Mouse (Mus musculus) heart, embryonic 12.5 days (tissue): Measurements from ENCODE around the gene Ddx58. TPM values are rescaled to one million over a fixed set of nuclear protein-coding genes. Genes with fewer than 3 reads are reported as not detected.

Experiments used
- ATAC-seq: fragments of 200-750 bp; cut with Nextera tagmentation; 2 replicates; pipeline ENCODE4 v1.8.0; 2017; ENCODE audit warnings: moderate TSS enrichment, moderate library complexity; ENCODE audit not compliant: insufficient number of reproducible peaks, low FRiP score
- H3K27ac ChIP-seq: fragments of 300-500 bp; sonication (generic); 2 replicates; pipeline ENCODE4 v1.5.1; 2016; ENCODE audit warnings: mild to moderate bottlenecking, moderate library complexity; ENCODE audit not compliant: poor library complexity, severe bottlenecking
- H3K27me3 ChIP-seq: fragments of 300-500 bp; sonication (generic); replicated peaks from 2 replicates; pipeline ENCODE4 v1.6.1; 2016; ENCODE audit warnings: mild to moderate bottlenecking, moderate library complexity
- H3K36me3 ChIP-seq: fragments of 300-500 bp; sonication (generic); 2 replicates; pipeline ENCODE4 v1.6.1; 2016; ENCODE audit warnings: mild to moderate bottlenecking, moderate library complexity
- H3K4me1 ChIP-seq: fragments of 300-500 bp; sonication (generic); replicated peaks from 2 replicates; pipeline ENCODE4 v1.6.1; 2016; ENCODE audit warnings: mild to moderate bottlenecking
- H3K4me2 ChIP-seq: fragments of 300-500 bp; sonication (generic); 2 replicates; pipeline ENCODE4 v1.6.1; 2016; ENCODE audit warnings: mild to moderate bottlenecking, moderate library complexity
- H3K4me3 ChIP-seq: fragments of 300-500 bp; sonication (generic); 2 replicates; pipeline ENCODE4 v1.5.1; 2016; ENCODE audit warnings: mild to moderate bottlenecking
- H3K9ac ChIP-seq: fragments of 300-500 bp; sonication (generic); 2 replicates; pipeline ENCODE4 v1.6.1; 2016; ENCODE audit warnings: mild to moderate bottlenecking, moderate library complexity
- H3K9me3 ChIP-seq: fragments of 300-500 bp; sonication (generic); replicated peaks from 2 replicates; pipeline ENCODE4 v1.6.1; 2016; ENCODE audit warnings: mild to moderate bottlenecking, moderate library complexity
- WGBS: fragments of 180-500 bp; shearing (Covaris S2); methylation state at CpG from one replicate; pipeline ENCODE4 v1.1.7; 2016; 5-methylcytosine and 5-hydroxymethylcytosine counted together
- polyA plus RNA-seq: library from polyadenylated mRNA; unstranded; fragments of >200 nt; fragmentation: Nextera tagmentation; extraction: Ambion mirVana; gene quantifications from 2 replicates; pipeline ENCODE4 v1.2.1, GENCODE M21; 2016

The Ddx58 gene
- polyA plus RNA-seq, 1 experiment from 2014 or later, result 8.1 TPM

DNA sequence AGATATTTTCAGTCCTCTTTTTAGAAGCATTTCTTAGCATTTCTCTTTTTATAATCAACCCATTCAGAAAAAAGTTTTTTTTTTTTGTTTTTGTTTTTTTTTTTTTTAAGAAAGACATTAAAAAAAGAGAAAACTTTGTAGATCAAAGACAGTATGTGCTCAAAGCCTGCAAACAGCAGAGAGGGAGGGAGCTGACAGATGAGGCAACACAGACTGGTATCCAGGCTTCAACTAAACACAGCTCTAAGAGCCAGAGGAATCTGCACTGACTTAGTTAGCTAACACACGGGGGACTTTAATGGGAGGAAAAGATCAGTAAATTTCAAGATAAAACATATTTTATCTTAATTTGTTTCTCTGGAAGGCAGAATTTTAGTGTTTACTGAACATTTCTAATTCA lies 24.7 kb upstream of the Ddx58 start:
- H3K9me3 ChIP-seq, result no peaks in the 10 kb centered on the region
- no peak overlapping the region for H3K9ac ChIP-seq
- no peak overlapping the region for H3K4me2 ChIP-seq
- H3K27ac ChIP-seq, result no peak overlapping the region
- ATAC-seq, result no peak
- H3K36me3 ChIP-seq, result peaks cover 58% of the 10 kb centered on the region
- no peaks in the 10 kb centered on the region for H3K27me3 ChIP-seq
- peaks cover 30% of the 10 kb centered on the region for H3K4me1 ChIP-seq
- no peak overlapping the region for H3K4me3 ChIP-seq
- 40% methylated on average over 1 of the region's 1 CpGs for WGBS

DNA sequence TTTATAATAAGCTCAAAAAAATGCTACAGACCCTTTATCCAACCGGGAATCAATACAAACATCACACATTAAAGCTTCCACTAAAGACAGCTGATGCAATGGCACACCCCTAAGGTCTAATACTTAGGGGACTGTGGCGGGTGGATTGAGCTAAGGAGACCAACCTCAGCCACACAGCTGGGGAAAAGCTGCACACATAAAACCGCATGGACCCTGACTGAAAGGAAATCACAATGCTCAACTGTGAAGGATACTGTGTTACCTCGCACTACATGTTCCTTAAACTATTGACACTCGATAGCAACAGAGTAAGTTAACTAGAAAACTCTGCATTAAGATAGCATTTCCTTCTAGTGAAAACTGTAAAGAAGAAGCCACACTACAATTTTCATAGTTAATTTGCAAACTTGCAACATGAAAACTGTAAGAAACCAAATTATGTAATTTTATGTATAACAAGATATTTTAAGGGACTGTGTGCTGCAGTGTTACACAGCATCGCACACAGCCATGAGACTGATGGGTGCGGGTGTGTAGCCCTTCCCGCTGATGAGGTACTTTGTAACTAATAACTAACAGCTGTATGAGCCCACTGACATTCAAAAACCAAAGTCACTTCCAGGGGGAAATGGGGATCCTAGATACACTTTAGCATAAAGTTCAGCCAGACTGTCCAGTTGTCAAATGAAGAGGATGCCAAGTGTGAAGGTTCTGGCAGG lies 14.9 kb upstream of the Ddx58 start:
- ATAC-seq, result no peak
- H3K9ac ChIP-seq, result no peak overlapping the region
- H3K27ac ChIP-seq, result no peak overlapping the region
- no peaks in the 10 kb centered on the region for H3K4me1 ChIP-seq
- WGBS, result 86% methylated on average over 8 of the region's 8 CpGs
- H3K36me3 ChIP-seq, result peaks cover 14% of the 10 kb centered on the region
- no peaks in the 10 kb centered on the region for H3K27me3 ChIP-seq
- no peak overlapping the region for H3K4me2 ChIP-seq
- H3K4me3 ChIP-seq, result no peak overlapping the region
- no peaks in the 10 kb centered on the region for H3K9me3 ChIP-seq

DNA sequence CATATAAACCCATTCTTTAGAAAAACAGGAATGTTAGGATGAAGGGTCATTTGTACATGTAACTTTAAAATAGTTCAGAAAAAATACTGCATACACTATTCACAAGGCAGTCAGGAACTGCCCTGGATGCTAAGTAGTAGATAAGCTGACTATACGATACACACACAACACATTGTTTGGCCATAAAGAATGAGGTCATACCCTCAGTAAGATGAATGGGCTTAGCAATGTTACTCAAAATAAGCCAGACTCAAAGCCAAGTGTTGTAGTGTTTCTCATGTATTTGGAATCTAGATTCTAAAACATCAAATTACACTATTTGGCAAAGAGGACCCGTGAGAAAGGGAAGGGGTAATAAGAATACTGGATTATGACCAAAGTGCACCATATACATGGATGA lies 14.1 kb upstream of the Ddx58 start:
- Histone ChIP-seq H3K27me3 (no peaks in the 10 kb centered on the region), H3K27ac (no peak overlapping the region), H3K9me3 (no peaks in the 10 kb centered on the region), H3K4me1 (no peaks in the 10 kb centered on the region), H3K4me2 (no peak overlapping the region), H3K9ac (no peak overlapping the region), H3K4me3 (no peak overlapping the region), H3K36me3 (peaks cover 9% of the 10 kb centered on the region; the same call in 1 of the 2 replicates)
- no peak for ATAC-seq
- 58% methylated on average over 2 of the region's 2 CpGs for WGBS

DNA sequence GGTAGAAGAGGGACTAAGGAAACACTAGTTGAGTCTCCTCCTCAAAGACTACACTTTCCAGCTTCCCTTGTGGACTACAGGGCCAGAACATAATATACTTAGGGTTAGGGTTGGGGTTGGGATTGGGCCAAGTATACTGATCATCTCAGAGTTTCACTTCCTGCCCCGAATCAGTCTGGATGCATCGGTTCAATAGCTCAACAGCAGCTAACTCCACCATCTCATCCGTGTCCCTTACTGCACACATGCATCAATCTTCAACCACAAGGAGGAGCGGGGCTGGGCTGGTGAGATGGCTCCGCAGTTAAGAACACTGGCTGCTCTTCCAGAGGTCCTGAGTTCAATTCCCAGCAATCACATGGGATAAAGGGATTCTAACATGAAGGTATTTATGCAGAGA lies 11.4 kb upstream of the Ddx58 start:
- Histone ChIP-seq H3K4me3 (no peak overlapping the region), H3K4me1 (no peaks in the 10 kb centered on the region), H3K9ac (no peak overlapping the region), H3K9me3 (no peaks in the 10 kb centered on the region), H3K4me2 (no peak overlapping the region), H3K27me3 (no peaks in the 10 kb centered on the region), H3K36me3 (no peaks in the 10 kb centered on the region), H3K27ac (no peak overlapping the region)
- ATAC-seq, result no peak
- WGBS, result 95% methylated on average over 5 of the region's 5 CpGs

DNA sequence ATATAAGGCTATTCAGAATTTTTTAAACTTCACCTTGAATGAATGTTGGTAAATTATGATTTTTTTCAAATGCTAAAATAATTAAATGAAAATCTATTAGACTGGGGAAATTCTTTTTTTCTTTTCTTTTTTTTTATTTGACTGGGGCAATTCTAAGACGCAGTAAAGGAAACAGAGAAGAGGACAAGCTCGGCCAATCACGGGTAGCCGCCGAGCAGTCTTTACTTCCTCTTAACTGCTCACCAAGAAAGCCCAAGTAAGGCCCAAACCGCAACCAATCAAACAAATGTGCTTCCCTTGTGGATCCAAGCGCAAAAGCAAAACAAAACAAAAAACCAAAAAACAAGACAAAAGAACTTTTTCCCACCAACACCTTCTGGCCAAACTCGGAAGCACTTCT lies 4.4 kb upstream of the Ddx58 start:
- WGBS, result 80% methylated on average over 8 of the region's 8 CpGs
- H3K27me3 ChIP-seq, result no peaks in the 10 kb centered on the region
- H3K4me3 ChIP-seq, result no peak overlapping the region

DNA sequence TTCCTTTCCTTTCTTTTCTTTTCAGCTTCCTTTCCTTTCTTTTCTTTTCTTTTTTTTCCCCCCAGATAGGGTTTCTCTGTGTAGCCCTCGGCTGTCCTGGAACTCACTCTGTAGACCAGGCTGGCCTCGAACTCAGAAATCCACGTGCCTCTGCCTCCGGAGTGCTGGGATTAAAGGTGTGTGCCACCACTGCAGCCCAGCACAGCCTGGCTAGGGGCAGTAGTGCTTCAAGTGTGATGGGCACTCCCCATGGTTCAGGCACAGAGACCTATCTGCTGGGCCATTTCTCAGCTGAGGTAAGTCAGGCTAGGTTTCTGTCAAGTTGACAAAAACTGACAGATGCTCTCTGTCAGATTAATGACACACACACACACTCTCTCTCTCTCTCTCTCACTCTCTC lies 3.4 kb upstream of the Ddx58 start:
- no peak overlapping the region for H3K9ac ChIP-seq
- no peak for ATAC-seq
- H3K27ac ChIP-seq, result no peak overlapping the region
- no peaks in the 10 kb centered on the region for H3K9me3 ChIP-seq
- 82% methylated on average over 4 of the region's 4 CpGs for WGBS
- no peak overlapping the region for H3K4me2 ChIP-seq
- H3K27me3 ChIP-seq, result no peaks in the 10 kb centered on the region
- peaks cover 10% of the 10 kb centered on the region; the same call in 1 of the 2 replicates for H3K4me1 ChIP-seq
- no peaks in the 10 kb centered on the region for H3K36me3 ChIP-seq
- no peak overlapping the region for H3K4me3 ChIP-seq

More for the DNA sequence above, 4.4 kb upstream of the Ddx58 start:
- Histone ChIP-seq H3K36me3 (no peaks in the 10 kb centered on the region), H3K9ac (no peak overlapping the region), H3K9me3 (no peaks in the 10 kb centered on the region), H3K4me1 (0 out of 2 replicates have a peak, but pooled peaks cover 5% of the 10 kb centered on the region), H3K4me2 (no peak overlapping the region), H3K27ac (no peak overlapping the region)
- ATAC-seq, result no peak

DNA sequence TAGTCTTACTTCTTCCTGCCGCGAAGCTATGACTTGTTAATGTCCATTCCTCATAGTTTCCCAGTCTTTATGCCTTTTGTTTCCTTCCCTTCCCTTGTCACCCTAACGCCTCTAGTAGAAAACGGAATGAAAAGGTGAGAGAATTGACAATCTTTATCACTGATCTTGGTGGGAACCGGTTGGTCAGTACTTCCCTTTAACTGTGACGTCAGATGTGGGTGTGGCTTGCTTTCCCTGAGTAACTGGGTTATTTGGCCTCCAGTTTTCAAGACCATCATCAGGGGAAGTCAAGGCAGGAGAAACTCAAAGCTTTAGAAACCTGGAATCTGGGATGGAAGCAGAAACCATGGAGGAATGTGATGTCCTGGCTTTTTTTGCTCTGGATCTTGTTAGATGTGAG lies 2.3 kb upstream of the Ddx58 start:
- ATAC-seq, result no peak
- no peak overlapping the region for H3K9ac ChIP-seq
- no peaks in the 10 kb centered on the region for H3K9me3 ChIP-seq
- no peak overlapping the region for H3K27ac ChIP-seq
- H3K27me3 ChIP-seq, result no peaks in the 10 kb centered on the region
- WGBS, result 51% methylated on average over 6 of the region's 6 CpGs
- H3K4me3 ChIP-seq, result no peak overlapping the region
- no peaks in the 10 kb centered on the region for H3K36me3 ChIP-seq
- H3K4me1 ChIP-seq, result peaks cover 10% of the 10 kb centered on the region; the same call in 1 of the 2 replicates
- H3K4me2 ChIP-seq, result no peak overlapping the region

DNA sequence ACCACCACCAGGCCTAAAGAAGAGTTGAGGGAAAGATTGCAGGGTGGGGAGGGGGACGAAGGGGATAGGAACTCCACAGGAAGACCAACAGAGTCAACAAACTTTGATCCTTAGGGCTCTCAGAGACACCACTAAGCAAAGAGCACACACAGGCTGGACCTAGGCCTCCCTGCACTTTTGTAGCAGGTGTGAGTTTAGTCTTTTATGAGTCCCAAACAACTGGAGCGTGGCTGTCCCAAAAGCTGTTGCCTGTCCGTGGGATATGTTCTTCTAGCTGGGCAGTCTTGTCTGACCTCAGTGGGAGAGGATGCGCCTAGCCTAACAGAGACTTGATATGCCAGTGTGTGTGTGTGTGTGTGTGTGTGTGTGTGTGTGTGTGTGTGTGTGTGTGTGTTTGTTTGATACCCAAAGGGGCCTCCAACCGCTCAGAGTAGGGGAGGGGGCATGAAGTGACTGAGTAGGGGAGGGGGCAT lies 680 bp upstream of the Ddx58 start:
- H3K9me3 ChIP-seq, result no peaks in the 10 kb centered on the region
- no peaks in the 10 kb centered on the region for H3K36me3 ChIP-seq
- no peaks in the 10 kb centered on the region for H3K27me3 ChIP-seq
- peak overlapping the region; percentile 60 for H3K9ac ChIP-seq
- WGBS, result 46% methylated on average over 5 of the region's 5 CpGs
- 0 out of 2 replicates have a peak, but pooled peaks have one; percentile 30 for ATAC-seq
- H3K4me3 ChIP-seq, result peak overlapping the region; percentile 58
- H3K4me2 ChIP-seq, result peak overlapping the region; percentile 91
- H3K27ac ChIP-seq, result no peak overlapping the region
- peaks cover 10% of the 10 kb centered on the region; the same call in 1 of the 2 replicates for H3K4me1 ChIP-seq

DNA sequence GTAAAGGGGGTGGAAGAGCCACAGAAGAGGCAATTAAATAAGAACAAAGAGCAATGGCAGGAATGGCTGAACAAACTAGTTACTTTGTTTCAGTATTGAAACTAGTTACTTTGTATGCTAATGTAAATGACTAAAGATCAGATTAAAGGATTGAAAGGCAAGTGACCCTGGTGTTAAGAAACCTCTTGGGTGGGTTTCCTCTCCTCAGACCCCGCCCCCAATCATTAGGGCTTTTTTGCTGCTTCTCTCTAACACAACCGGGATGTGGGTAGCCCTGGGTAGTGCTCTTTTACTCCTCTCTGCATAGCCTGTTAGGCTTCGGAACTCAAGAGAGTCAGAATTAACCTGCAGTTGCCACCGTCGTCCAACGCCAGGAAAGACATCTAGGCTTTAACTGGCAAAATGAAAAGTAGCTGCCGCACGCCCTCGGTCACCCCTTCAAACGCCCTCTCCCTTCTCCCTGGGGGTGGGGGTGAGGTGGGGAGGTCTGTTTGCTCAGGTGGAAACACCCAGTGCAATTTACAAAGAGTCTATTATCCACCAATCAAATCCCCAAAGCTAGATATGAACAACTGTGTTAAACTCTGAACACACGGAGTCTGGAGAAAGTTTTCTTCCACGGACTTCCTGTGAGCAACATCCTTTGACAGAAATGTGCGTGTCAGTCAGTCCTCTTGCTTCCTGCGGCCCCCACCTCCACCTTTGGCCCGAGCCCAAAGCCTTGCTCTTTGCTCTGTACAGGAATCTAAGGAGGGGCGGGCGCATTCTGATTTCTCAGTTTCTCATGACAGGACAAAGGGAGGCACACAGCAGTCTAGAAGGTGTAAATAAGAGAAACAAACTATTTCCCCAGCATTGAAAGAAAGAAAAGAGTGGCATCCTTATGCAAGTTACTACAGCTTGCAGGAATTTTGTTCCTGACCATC lies 882 bp downstream of the Ddx58 start:
- Histone ChIP-seq H3K27me3 (no peaks in the 10 kb centered on the region), H3K4me3 (peak overlapping the region; percentile 58), H3K27ac (peak overlapping the region; percentile 39; the same call in 1 of the 2 replicates), H3K4me2 (peak overlapping the region; percentile 91), H3K4me1 (peaks cover 10% of the 10 kb centered on the region; the same call in 1 of the 2 replicates), H3K9me3 (no peaks in the 10 kb centered on the region), H3K9ac (peak overlapping the region; percentile 68), H3K36me3 (peaks cover 9% of the 10 kb centered on the region; the same call in 1 of the 2 replicates)
- peak; percentile 78; the same call in 1 of the 2 replicates for ATAC-seq
- 3% methylated on average over 17 of the region's 17 CpGs for WGBS

DNA sequence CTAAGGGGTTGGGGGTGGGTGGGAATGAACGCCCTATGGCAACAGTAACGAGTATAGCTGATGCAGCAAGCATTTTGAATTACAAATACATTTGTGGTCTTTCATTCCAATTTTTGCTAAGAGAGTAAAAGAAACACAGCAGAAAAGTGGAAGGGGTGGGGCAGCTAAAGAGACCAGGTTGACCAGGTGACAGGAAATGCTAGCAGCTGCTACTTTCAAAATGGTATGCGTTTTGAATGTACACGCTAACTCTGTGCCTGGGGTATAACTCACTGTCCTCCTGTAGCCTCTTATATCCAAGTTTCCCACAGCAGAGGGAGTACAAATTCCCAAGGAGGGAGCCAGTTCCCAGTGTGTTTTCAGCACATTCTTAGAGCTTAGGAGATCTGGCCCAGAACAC lies 2.8 kb downstream of the Ddx58 start:
- Histone ChIP-seq H3K9ac (no peak overlapping the region), H3K4me2 (no peak overlapping the region), H3K36me3 (peaks cover 11% of the 10 kb centered on the region; the same call in 1 of the 2 replicates), H3K27ac (no peak overlapping the region), H3K4me1 (peaks cover 10% of the 10 kb centered on the region; the same call in 1 of the 2 replicates), H3K9me3 (no peaks in the 10 kb centered on the region), H3K4me3 (no peak overlapping the region), H3K27me3 (no peaks in the 10 kb centered on the region)
- WGBS, result 84% methylated on average over 4 of the region's 4 CpGs
- no peak for ATAC-seq

DNA sequence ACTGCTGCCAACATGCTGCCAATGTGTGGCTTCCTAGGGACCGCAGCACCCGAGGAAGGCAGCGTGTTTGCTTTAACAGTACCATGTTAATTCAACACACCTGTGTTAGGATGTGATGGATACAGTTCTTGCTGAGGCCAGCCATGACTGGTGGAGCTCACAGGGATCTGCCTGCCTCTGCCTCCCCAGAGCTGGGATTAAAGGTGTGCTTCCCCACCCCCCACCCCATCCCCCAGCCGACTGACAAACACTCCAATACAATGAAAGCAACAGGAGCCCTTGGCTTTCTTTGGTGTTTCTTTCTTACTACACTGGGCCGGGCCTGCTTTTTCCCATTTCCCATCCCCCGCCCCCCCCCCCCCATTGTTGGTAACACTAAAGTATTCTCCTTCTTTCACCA lies 5.4 kb downstream of the Ddx58 start:
- H3K4me1 ChIP-seq, result peaks cover 6% of the 10 kb centered on the region; the same call in 1 of the 2 replicates

More for the DNA sequence above, 5.4 kb downstream of the Ddx58 start:
- no peak overlapping the region for H3K27ac ChIP-seq
- H3K9ac ChIP-seq, result no peak overlapping the region
- WGBS, result 86% methylated on average over 6 of the region's 6 CpGs
- H3K4me2 ChIP-seq, result no peak overlapping the region
- no peaks in the 10 kb centered on the region for H3K27me3 ChIP-seq
- H3K4me3 ChIP-seq, result no peak overlapping the region
- H3K36me3 ChIP-seq, result peaks cover 11% of the 10 kb centered on the region; the same call in 1 of the 2 replicates
- no peaks in the 10 kb centered on the region for H3K9me3 ChIP-seq
- ATAC-seq, result no peak
